Mouse (Mus musculus): ENCODE data around the gene Tmem101. TPM values are rescaled to one million over a fixed set of nuclear protein-coding genes. Genes with fewer than 3 reads are reported as not detected.

The Tmem101 gene
- 11.1 TPM for total RNA-seq (2023)

DNA sequence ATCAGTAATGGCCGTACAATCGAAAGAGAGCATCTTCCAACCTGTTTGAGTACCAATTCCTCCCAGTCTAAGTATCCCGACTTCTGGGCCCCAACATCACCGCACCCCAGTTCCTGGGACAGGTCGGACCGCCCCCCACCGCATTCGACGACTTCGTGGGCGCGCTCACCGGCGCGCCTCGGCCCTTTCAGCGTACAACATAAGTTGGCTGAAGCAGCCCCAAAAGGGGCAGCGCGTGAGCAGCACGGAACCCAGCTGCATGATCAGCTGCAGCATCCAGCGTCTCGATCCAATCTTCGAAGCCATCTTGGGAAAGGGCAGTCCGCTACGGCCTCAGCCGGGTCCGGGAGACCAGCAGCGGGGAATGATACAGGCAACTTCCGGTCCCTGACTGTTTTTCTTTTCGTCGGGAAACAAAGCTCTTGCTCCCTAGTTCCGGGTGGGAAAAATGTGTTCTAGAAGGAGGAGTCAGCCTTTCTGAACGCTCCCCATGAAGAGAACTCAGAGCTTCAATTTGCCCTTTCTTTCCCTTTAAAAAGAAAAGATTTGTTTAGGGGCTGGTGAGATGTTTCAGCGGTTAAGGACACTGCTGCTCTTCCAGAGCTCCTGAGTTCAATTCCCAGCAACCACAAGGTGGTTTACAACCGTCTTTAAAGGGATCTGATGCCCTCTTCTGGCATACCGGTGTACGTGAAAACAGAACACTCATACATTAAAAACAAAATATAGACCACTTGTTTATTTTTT lies at the start of gene Tmem101:
TSS of gene Tmem101 (minus strand) at position 366 of the 747 bp plus-strand sequence.

DNA sequence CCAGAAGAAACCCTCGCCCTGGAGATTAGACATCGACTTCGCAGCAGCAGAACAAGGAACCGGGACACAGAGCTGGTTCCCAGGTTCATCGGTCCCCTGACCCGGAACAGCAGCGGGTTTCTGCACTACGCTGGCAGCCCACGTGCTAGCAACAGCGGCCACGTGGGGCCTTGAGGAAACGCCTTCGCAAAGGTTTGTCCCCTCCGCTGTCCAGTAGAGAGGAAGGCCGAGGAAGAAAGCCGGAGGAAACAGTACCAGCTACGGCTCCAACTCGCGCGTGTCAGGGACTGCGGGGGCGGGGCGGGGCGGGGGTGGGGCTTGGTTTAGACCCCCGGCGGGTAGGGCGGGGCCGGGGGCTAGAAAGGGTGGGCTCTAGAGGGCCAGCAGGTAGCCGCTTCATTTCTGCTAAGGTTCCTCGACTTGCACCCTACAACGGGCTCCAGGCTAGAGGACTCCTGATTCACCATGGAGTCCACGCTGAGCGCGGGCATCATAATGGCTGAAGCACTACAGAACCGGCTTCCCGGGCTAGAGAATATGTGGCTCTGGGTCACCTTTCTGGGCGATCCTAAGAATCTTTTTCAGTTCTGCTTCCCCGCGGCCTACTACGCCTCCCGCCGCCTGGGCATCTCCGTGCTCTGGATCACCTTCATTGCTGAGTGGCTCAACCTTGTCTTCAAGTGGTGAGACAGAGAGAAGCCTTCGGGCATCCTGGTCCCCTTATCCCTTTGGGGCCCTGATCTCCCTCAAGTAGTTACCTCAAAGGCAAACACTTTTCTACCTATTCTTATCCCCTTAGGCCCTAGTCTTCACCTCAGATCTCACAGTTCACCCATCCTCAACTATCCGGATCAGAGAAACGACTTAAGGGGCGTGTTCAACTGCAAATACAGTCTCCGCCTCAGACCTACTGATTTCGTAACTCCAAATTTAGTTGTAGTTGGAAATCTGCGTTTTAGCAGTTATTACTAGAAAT lies 33.5 kb upstream of the Tmem101 start, which contains the start of gene G6pc3:
TSS of gene G6pc3 (plus strand) at position 160 of the 976 bp plus-strand sequence.

DNA sequence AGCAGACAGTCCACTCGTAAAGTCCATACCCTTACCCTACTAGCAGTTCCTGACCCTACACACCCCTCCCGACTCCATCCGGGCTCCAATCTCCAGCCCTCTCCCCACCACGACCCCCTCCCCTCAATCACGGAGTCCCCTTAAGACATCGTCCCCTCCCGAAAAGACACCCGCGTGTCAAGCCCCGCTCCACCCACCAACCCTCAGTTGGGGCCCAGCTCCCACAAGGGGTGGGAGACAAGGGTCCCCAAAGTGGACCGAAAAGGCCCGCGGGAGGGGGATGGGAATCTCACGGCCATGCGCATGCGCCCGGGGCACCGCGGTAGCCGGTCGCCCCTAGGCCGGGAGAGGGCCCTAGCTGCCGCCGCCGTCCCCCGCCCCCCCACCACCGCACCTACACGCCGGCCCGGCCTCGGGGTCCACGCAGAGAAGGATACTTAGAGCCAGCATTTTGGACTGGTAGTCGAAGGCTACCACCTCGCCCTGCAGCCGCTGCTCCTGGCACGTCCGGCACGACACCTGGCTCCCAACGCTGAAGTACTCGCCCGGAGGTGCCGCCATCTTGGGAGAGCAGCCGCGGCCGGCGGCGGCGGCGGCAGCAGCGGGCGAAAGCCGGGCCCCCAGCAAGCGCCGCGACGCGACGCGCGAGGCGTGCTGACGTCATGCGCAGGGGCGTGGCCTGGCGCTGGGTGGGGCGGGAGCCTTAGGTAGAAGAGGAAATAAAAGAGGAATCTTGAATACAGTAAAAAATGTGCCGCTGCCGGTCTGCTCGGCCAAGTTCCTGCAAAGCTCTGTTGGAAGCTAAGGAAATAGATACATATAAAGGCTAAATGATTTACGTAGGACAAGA lies 28.7 kb upstream of the Tmem101 start, which contains the start of gene Lsm12:
TSS of gene Lsm12 (minus strand) at position 651 of the 850 bp plus-strand sequence.

DNA sequence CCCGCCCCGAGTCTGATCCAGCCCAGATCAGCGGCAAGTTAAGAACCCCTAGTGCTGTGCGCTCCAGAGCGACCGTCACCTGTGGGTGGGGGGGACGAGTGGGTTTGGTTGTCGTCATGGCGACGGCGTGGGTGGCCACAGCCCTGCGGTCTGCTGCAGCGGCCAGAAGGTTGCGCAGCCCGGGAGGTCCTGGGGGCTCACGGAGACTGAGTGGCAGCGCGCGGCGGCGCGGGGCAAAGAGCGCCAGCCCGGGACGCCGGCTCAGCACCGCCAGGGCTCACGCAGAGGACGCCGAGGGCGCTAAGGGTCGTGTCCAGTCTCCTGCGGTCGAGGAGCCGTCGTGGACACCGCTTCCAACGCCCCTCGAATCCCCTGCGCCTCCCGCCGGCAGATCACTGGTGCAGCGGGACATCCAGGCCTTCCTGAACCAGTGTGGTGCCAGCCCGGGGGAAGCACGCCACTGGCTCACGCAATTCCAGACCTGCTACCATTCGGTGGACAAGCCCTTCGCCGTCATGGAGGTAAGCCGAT lies 10.7 kb downstream of the Tmem101 start, which contains the start of gene Nags:
TSS of gene Nags (plus strand) at position 43 of the 531 bp plus-strand sequence.

DNA sequence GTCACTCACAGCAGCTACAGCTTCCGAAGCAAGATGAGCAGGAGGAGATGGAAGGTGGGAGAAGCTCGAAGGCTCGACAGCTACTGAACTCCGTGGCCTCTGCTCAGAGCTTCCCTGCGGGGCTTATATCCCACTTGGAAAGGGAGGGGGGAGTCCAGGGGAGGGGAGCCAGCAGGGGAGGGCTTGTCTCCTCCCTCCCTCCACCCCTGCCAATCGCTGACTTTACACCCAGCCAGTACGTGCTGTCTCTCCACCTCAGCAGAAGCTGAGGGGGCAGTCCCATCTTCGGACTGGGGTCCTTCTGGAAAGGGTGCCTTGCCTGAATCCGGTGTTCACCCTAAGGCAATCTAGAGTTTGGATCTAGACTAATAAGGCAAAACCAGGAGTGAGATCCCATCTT lies 48.5 kb downstream of the Tmem101 start, which contains the start of gene Pyy:
TSS of gene Pyy (minus strand) at position 101 of the 400 bp plus-strand sequence.

Other genes starting within 250 kb of the Tmem101 start
- gene Sost, start 189.4 kb downstream of the Tmem101 start, total RNA-seq (2023), result not detected
- not detected for gene Cfap97d1, start 172.1 kb downstream of the Tmem101 start, total RNA-seq (2023)
- gene Dusp3, start 169.4 kb downstream of the Tmem101 start, total RNA-seq (2023), result 2.3 TPM
- gene Mpp3, start 127.9 kb downstream of the Tmem101 start, total RNA-seq (2023), result not detected
- gene Cd300lg, start 114.9 kb downstream of the Tmem101 start, total RNA-seq (2023), result not detected
- 2.8 TPM for gene Mpp2, start 67.9 kb downstream of the Tmem101 start, total RNA-seq (2023)
- gene Ppy, start 55.1 kb downstream of the Tmem101 start, total RNA-seq (2023), result not detected
- gene Pyy, start 48.6 kb downstream of the Tmem101 start, total RNA-seq (2023), result not detected
- gene Nags, start 10.9 kb downstream of the Tmem101 start, total RNA-seq (2023), result not detected
- 48.7 TPM for gene Lsm12, start 28.9 kb upstream of the Tmem101 start, total RNA-seq (2023)
- gene G6pc3, start 33.2 kb upstream of the Tmem101 start, total RNA-seq (2023), result 29.7 TPM
- gene Hdac5, start 73.8 kb upstream of the Tmem101 start, total RNA-seq (2023), result 147 TPM
- not detected for gene BC030867, start 92.5 kb upstream of the Tmem101 start, total RNA-seq (2023)
- not detected for gene Asb16, start 112.3 kb upstream of the Tmem101 start, total RNA-seq (2023)
- gene Tmub2, start 128.5 kb upstream of the Tmem101 start, total RNA-seq (2023), result 36.2 TPM
- 80.0 TPM for gene Atxn7l3, start 140.2 kb upstream of the Tmem101 start, total RNA-seq (2023)
- gene Ubtf, start 163.3 kb upstream of the Tmem101 start, total RNA-seq (2023), result 126 TPM
- 0.74 TPM for gene Slc4a1, start 209.8 kb upstream of the Tmem101 start, total RNA-seq (2023)
- 4.7 TPM for gene Rundc3a, start 237.0 kb upstream of the Tmem101 start, total RNA-seq (2023)

Data from CD4-positive naive resting alpha-beta T cell, adult 57 days (primary cell).